Mouse (Mus musculus): ENCODE data around the gene Cux2. TPM values are rescaled to one million over a fixed set of nuclear protein-coding genes. Genes with fewer than 3 reads are reported as not detected.

Cux2 gene
- total RNA-seq (2021) = 1 to 10 TPM; 1.1 to 1.5 TPM
- long read RNA-seq, experiment 1 = 0 reads
- long read RNA-seq, experiment 2 = 0 reads

GRCm38 (mm10) chr5:122050017-122050831 lies at the start of gene Cux2:
Gene Cux2, minus strand, starts transcription at chr5:122050102.
- peak; percentile 64 for DNase-seq

GRCm38 (mm10) chr5:122094439-122094838 lies 44.5 kb upstream of the Cux2 start:
- DNase-seq = no peak

- no peak for DNase-seq
These were observed 43.8 kb upstream of the Cux2 start for GRCm38 (mm10) chr5:122093734-122094133.

- DNase-seq = no peak
These were observed 42.9 kb upstream of the Cux2 start for GRCm38 (mm10) chr5:122092794-122093193.

- DNase-seq = peak; percentile 58
These were observed 41.2 kb upstream of the Cux2 start for GRCm38 (mm10) chr5:122091070-122091469.

GRCm38 (mm10) chr5:122089664-122090063 lies 39.8 kb upstream of the Cux2 start:
- no peak for DNase-seq

- peak; percentile 90 for DNase-seq
These were observed 39.0 kb upstream of the Cux2 start for GRCm38 (mm10) chr5:122088917-122089316.

GRCm38 (mm10) chr5:122086121-122086520 lies 36.2 kb upstream of the Cux2 start:
- no peak for DNase-seq

- DNase-seq = no peak
These were observed 35.4 kb upstream of the Cux2 start for GRCm38 (mm10) chr5:122085291-122085690.

GRCm38 (mm10) chr5:122084470-122084869 lies 34.6 kb upstream of the Cux2 start:
- no peak for DNase-seq

GRCm38 (mm10) chr5:122083282-122083681 lies 33.4 kb upstream of the Cux2 start:
- DNase-seq = no peak

- DNase-seq = no peak
These were observed 31.6 kb upstream of the Cux2 start for GRCm38 (mm10) chr5:122081471-122081870.

- peak; percentile 35 for DNase-seq
These were observed 31.0 kb upstream of the Cux2 start for GRCm38 (mm10) chr5:122080930-122081329.

GRCm38 (mm10) chr5:122079796-122080195 lies 29.9 kb upstream of the Cux2 start:
- DNase-seq = no peak

- DNase-seq = no peak
These were observed 27.3 kb upstream of the Cux2 start for GRCm38 (mm10) chr5:122077244-122077643.

GRCm38 (mm10) chr5:122075736-122076135 lies 25.8 kb upstream of the Cux2 start:
- no peak for DNase-seq

GRCm38 (mm10) chr5:122071997-122072396 lies 22.1 kb upstream of the Cux2 start:
- no peak for DNase-seq

- DNase-seq = peak; percentile 36
These were observed 21.3 kb upstream of the Cux2 start for GRCm38 (mm10) chr5:122070963-122071800.

- DNase-seq = no peak
These were observed 18.7 kb upstream of the Cux2 start for GRCm38 (mm10) chr5:122068563-122068962.

- no peak for DNase-seq
These were observed 13.5 kb upstream of the Cux2 start for GRCm38 (mm10) chr5:122063204-122063933.

GRCm38 (mm10) chr5:122062479-122062878 lies 12.6 kb upstream of the Cux2 start:
- DNase-seq = no peak

- no peak for DNase-seq
These were observed 10.9 kb upstream of the Cux2 start for GRCm38 (mm10) chr5:122060767-122061333.
